Mouse (Mus musculus) embryonic facial prominence, embryonic 13.5 days (tissue): ENCODE measurements around the gene Ttc7b. TPM values are rescaled to one million over a fixed set of nuclear protein-coding genes. Genes with fewer than 3 reads are reported as not detected.

ENCODE experiments used
- ATAC-seq: fragments of 200-750 bp; cut with Nextera tagmentation; 2 replicates; pipeline ENCODE4 v1.8.0; 2017; ENCODE audit warnings: low read depth; ENCODE audit not compliant: insufficient number of reproducible peaks, insufficient read depth, low FRiP score, low TSS enrichment
- H3K27ac ChIP-seq: fragments of 300-500 bp; sonication (generic); 2 replicates; pipeline ENCODE4 v1.5.1; 2015; ENCODE audit warnings: moderate library complexity, mild to moderate bottlenecking, inconsistent platforms
- H3K27me3 ChIP-seq: fragments of 300-500 bp; sonication (generic); 2 replicates; pipeline ENCODE4 v1.6.1; 2015; ENCODE audit warnings: mild to moderate bottlenecking, inconsistent platforms
- H3K36me3 ChIP-seq: fragments of 300-500 bp; sonication (generic); 2 replicates; pipeline ENCODE4 v1.6.1; 2015; ENCODE audit warnings: mild to moderate bottlenecking, inconsistent platforms
- H3K4me1 ChIP-seq: fragments of 300-500 bp; sonication (generic); 2 replicates; pipeline ENCODE4 v1.6.1; 2015; ENCODE audit warnings: inconsistent platforms
- H3K4me2 ChIP-seq: fragments of 300-500 bp; sonication (generic); 2 replicates; pipeline ENCODE4 v1.6.1; 2015; ENCODE audit warnings: moderate library complexity, mild to moderate bottlenecking, inconsistent platforms
- H3K4me3 ChIP-seq: fragments of 300-500 bp; sonication (generic); 2 replicates; pipeline ENCODE4 v1.5.1; 2015; ENCODE audit warnings: mild to moderate bottlenecking, inconsistent platforms
- H3K9ac ChIP-seq: fragments of 300-500 bp; sonication (generic); 2 replicates; pipeline ENCODE4 v1.6.1; 2015; ENCODE audit warnings: mild to moderate bottlenecking, inconsistent platforms
- H3K9me3 ChIP-seq: fragments of 300-500 bp; sonication (generic); 2 replicates; pipeline ENCODE4 v1.6.1; 2016; ENCODE audit warnings: inconsistent platforms
- WGBS: fragments of 180-500 bp; shearing (Covaris S2); methylation state at CpG from one replicate; pipeline ENCODE4 v1.1.7; 2015; ENCODE audit warnings: mixed read lengths; 5-methylcytosine and 5-hydroxymethylcytosine counted together
- polyA plus RNA-seq: library from polyadenylated mRNA; unstranded; fragments of >200 nt; fragmentation: Nextera tagmentation; extraction: Ambion mirVana; gene quantifications from 2 replicates; pipeline ENCODE4 v1.2.1, GENCODE M21; 2015

The Ttc7b gene
- polyA plus RNA-seq, 1 experiment from 2014 or later: 6.0 TPM

DNA sequence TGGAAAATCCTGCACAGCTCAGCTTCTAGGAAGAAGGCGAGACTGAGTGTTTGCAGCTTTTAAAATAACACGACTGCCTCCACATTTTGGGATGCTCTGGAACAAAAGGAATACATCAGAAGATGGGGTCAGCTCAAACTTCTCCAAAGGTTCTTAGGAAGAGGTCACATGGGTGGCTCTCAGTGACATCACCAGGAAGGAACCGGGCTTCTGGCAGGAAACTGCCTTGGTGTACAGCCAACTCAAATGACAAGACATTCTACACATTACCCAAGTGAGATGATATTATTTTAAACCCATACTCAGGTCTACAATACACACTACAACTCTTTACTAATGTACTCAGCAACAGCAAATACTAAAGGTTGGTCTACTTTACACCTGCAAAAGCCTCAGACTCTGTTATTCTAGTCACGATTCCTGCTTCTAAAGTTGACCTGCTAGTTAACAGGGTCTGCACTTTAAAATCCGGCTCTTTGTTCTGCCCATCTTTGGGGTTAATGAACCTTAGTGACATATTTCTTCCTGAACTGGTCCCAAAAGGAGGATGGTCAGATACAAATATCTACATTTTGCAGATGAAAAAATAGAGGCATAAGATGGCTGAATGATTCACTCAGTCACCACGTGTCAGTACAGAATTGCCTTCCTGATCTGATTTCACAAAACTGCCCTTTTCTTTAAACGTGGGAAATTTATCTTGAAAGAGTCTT is 18.0 kb upstream of the Ttc7b start:
- 64% methylated on average over 7 of the region's 7 CpGs for WGBS

DNA sequence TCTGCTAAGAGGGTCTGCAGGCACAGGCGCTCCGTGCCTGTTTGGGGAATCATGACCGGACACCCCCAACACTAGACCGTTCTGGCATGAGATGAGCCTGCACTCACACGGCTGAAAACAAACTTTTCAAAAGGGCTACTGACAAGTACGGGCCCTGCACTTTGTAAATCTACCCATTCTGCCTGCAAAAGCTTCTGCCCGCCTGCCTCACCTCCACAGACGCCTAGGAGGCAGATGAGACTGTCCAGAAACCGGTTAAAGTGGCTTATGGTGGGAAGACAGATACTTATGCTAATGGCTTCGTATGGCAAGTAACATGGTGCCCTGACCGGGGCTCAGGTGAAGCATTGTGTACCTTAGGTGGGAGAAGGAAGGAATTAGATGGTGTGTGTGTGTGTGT is 16.5 kb upstream of the Ttc7b start:
- H3K4me3 ChIP-seq: no peak overlapping the region
- no peaks in the 10 kb centered on the region for H3K9me3 ChIP-seq
- H3K4me2 ChIP-seq: no peak overlapping the region
- H3K4me1 ChIP-seq: peaks cover 5% of the 10 kb centered on the region; the same call in 1 of the 2 replicates
- 68% methylated on average over 11 of the region's 11 CpGs for WGBS
- no peak overlapping the region for H3K27ac ChIP-seq
- no peak for ATAC-seq
- no peaks in the 10 kb centered on the region for H3K27me3 ChIP-seq
- H3K36me3 ChIP-seq: no peaks in the 10 kb centered on the region
- no peak overlapping the region for H3K9ac ChIP-seq

More for the DNA sequence above, 18.0 kb upstream of the Ttc7b start:
- Histone ChIP-seq H3K4me2 (no peak overlapping the region), H3K27ac (no peak overlapping the region), H3K9me3 (no peaks in the 10 kb centered on the region), H3K36me3 (no peaks in the 10 kb centered on the region), H3K4me3 (no peak overlapping the region), H3K27me3 (no peaks in the 10 kb centered on the region), H3K4me1 (peaks cover 5% of the 10 kb centered on the region; the same call in 1 of the 2 replicates), H3K9ac (no peak overlapping the region)
- ATAC-seq: no peak

- Histone ChIP-seq H3K4me2 (no peak overlapping the region), H3K9me3 (no peaks in the 10 kb centered on the region), H3K36me3 (no peaks in the 10 kb centered on the region), H3K4me3 (no peak overlapping the region), H3K27ac (no peak overlapping the region), H3K27me3 (no peaks in the 10 kb centered on the region), H3K9ac (no peak overlapping the region), H3K4me1 (peaks cover 5% of the 10 kb centered on the region; the same call in 1 of the 2 replicates)
- 72% methylated on average over 12 of the region's 12 CpGs for WGBS
- ATAC-seq: no peak
Observed at GRCm38 (mm10) chr12:100535028-100535427, 14.4 kb upstream of the Ttc7b start.

DNA sequence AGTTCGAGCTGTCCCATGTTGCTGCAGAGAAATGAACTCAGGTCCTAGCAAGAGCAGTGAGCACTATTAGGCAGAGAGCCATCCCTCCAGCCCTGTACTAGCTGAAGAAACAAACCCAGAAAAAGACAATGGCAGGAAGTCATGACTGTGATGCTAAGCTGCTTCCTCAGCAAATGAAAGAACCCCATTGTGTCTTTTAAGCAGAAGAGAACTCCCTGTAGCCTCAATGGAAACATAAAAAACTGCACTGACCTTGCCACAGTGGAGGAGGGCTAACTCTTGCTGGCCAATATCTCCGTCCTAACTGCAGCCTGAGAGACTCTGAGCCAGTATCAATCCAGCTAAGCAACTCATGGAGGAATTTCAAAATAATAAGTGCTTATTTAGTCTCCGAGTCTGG is 13.4 kb upstream of the Ttc7b start:
- no peak for ATAC-seq
- Histone ChIP-seq H3K4me2 (no peak overlapping the region), H3K27me3 (no peaks in the 10 kb centered on the region), H3K36me3 (no peaks in the 10 kb centered on the region), H3K9ac (no peak overlapping the region), H3K9me3 (no peaks in the 10 kb centered on the region), H3K4me1 (peaks cover 5% of the 10 kb centered on the region; the same call in 1 of the 2 replicates), H3K4me3 (no peak overlapping the region), H3K27ac (no peak overlapping the region)
- 46% methylated on average over 3 of the region's 3 CpGs for WGBS

- H3K4me3 ChIP-seq: no peak overlapping the region
- H3K4me2 ChIP-seq: no peak overlapping the region
- no peaks in the 10 kb centered on the region for H3K9me3 ChIP-seq
- no peak for ATAC-seq
- H3K4me1 ChIP-seq: peaks cover 5% of the 10 kb centered on the region; the same call in 1 of the 2 replicates
- no peak overlapping the region for H3K27ac ChIP-seq
- 67% methylated on average over 4 of the region's 4 CpGs for WGBS
- H3K27me3 ChIP-seq: no peaks in the 10 kb centered on the region
- no peaks in the 10 kb centered on the region for H3K36me3 ChIP-seq
- H3K9ac ChIP-seq: no peak overlapping the region
Observed at GRCm38 (mm10) chr12:100533209-100533608, 12.6 kb upstream of the Ttc7b start.

GRCm38 (mm10) chr12:100531740-100532139 is 11.1 kb upstream of the Ttc7b start:
- H3K36me3 ChIP-seq: no peaks in the 10 kb centered on the region
- H3K4me1 ChIP-seq: peaks cover 17% of the 10 kb centered on the region
- no peak overlapping the region for H3K9ac ChIP-seq
- H3K4me3 ChIP-seq: no peak overlapping the region
- no peaks in the 10 kb centered on the region for H3K27me3 ChIP-seq
- no peak overlapping the region for H3K4me2 ChIP-seq
- ATAC-seq: no peak
- no peaks in the 10 kb centered on the region for H3K9me3 ChIP-seq
- 75% methylated on average over 1 of the region's 1 CpGs for WGBS
- H3K27ac ChIP-seq: no peak overlapping the region

DNA sequence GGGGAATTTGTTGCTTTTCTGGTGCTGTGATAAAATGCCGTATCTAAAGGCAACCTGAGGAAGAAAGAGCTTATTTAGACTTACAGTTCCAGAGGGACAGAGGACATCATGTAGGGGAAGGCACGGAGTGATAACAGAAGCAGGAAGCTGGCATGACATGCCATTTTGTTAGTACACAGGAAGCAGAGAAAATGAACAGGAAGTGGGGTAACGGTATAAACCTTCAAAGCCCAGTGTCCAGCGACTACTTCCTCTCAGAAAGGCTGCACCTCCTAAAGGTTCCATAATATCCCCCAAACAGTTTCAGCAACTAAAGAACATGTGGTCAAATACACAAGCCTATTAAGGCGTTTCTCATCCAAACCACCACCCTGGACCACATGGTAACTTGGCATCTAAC is 10.2 kb upstream of the Ttc7b start:
- no peak for ATAC-seq
- Histone ChIP-seq H3K27me3 (no peaks in the 10 kb centered on the region), H3K9me3 (no peaks in the 10 kb centered on the region), H3K4me2 (no peak overlapping the region), H3K9ac (no peak overlapping the region), H3K36me3 (no peaks in the 10 kb centered on the region), H3K27ac (no peak overlapping the region), H3K4me1 (peaks cover 17% of the 10 kb centered on the region), H3K4me3 (no peak overlapping the region)
- WGBS: 76% methylated on average over 5 of the region's 5 CpGs

DNA sequence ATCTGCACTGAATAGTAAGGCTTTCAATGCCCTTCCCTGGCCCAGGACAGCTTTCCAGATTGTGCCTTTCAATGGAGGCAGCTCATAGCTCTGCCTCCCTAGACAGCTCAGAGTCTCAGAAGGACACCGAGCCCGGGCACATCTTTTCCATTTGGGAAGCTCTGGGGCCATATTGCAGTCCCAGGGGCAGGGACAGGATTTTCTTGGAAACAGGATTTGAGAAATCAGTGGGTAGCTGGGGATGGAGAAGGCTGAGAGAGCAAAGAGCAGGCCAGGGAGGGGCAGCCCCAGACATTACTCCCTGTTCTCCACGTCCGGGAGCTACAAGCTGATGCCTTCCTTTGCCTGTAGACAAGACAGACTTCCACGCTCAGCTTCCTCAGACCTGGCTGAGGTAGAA is 9.0 kb upstream of the Ttc7b start:
- Histone ChIP-seq H3K27ac (no peak overlapping the region), H3K27me3 (no peaks in the 10 kb centered on the region), H3K9me3 (no peaks in the 10 kb centered on the region), H3K4me2 (no peak overlapping the region), H3K4me3 (no peak overlapping the region), H3K4me1 (peaks cover 17% of the 10 kb centered on the region), H3K9ac (no peak overlapping the region), H3K36me3 (no peaks in the 10 kb centered on the region)
- no peak for ATAC-seq
- 78% methylated on average over 5 of the region's 5 CpGs for WGBS

DNA sequence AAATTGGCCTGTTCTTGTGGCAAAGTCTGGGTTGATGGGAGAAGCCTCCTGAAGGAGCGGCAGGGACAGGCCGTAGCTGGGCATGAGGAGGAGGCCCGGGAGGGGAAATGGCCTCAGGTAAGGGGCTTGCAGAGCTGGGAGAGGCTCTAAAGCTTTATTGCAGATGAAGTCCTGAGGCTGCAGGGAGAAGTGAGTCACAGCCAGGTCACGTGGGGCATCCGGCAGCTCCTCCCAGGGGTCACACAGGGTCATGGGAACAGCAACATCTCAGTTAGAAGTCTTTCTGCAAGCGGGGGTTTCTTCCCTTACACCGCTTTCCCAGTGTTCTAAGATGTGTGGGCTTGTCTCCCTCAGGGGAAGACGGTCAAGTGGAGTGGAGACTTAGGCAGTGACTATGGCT is 8.5 kb upstream of the Ttc7b start:
- Histone ChIP-seq H3K27me3 (no peaks in the 10 kb centered on the region), H3K4me3 (no peak overlapping the region), H3K4me2 (no peak overlapping the region), H3K36me3 (no peaks in the 10 kb centered on the region), H3K9ac (no peak overlapping the region), H3K4me1 (peaks cover 14% of the 10 kb centered on the region), H3K27ac (no peak overlapping the region), H3K9me3 (no peaks in the 10 kb centered on the region)
- no peak for ATAC-seq
- WGBS: 22% methylated on average over 8 of the region's 8 CpGs

- Histone ChIP-seq H3K9ac (no peak overlapping the region), H3K36me3 (no peaks in the 10 kb centered on the region), H3K4me2 (peak overlapping the region; percentile 55; the same call in 1 of the 2 replicates), H3K27ac (no peak overlapping the region), H3K4me3 (no peak overlapping the region), H3K4me1 (peaks cover 12% of the 10 kb centered on the region), H3K27me3 (no peaks in the 10 kb centered on the region), H3K9me3 (no peaks in the 10 kb centered on the region)
- no peak for ATAC-seq
- WGBS: 72% methylated on average over 3 of the region's 3 CpGs
Observed at GRCm38 (mm10) chr12:100528246-100528645, 7.6 kb upstream of the Ttc7b start.

DNA sequence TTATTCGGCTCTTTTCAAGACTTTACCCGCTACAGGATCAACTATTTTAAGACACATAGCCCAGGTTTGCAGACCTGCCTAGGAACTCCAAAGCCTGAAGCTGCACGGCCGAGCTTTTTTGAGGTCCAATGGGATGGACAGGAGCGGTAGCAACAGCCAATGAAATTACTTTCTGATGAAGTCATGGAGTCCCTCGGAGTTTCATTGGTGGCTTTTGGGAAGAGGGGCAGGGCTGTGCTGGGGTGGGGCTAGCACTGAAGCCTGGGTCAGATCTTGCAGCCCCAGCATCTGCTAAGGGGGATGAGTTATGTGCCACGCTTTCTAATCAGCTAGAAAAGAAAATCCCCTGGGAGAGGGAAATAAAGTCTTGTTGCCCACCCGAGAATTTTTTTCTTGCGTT is 7.1 kb upstream of the Ttc7b start:
- ATAC-seq: peak; percentile 91
- peak overlapping the region; percentile 55 for H3K4me2 ChIP-seq

DNA sequence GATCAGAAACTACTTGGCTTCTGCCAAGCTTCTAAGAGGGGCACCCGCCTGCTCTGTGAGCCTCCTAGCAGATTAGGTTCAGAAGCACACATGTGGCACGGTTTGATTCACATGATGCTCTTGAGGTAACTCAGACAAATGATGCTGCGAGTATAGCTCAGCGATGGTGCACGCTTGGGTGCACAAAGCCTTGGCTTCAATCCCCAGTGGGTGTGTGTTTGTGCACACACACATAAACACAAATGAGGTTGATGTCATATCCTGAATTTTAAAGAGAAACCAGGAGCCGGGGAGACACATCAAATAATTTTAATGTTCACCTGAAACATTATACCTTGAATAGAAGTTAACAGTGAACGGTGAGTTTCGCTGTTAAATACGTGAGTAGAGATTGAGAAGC is 6.6 kb upstream of the Ttc7b start:
- Histone ChIP-seq H3K4me2 (peak overlapping the region; percentile 55), H3K4me3 (peak overlapping the region; percentile 19; the same call in 1 of the 2 replicates), H3K9me3 (no peaks in the 10 kb centered on the region), H3K27ac (no peak overlapping the region), H3K36me3 (no peaks in the 10 kb centered on the region), H3K9ac (no peak overlapping the region), H3K4me1 (peaks cover 12% of the 10 kb centered on the region), H3K27me3 (no peaks in the 10 kb centered on the region)
- ATAC-seq: no peak
- 63% methylated on average over 9 of the region's 9 CpGs for WGBS

More for the DNA sequence above, 7.1 kb upstream of the Ttc7b start:
- H3K4me3 ChIP-seq: peak overlapping the region; percentile 19; the same call in 1 of the 2 replicates
- no peaks in the 10 kb centered on the region for H3K27me3 ChIP-seq
- H3K9me3 ChIP-seq: no peaks in the 10 kb centered on the region
- no peak overlapping the region for H3K27ac ChIP-seq
- H3K36me3 ChIP-seq: no peaks in the 10 kb centered on the region
- H3K4me1 ChIP-seq: peaks cover 12% of the 10 kb centered on the region
- 9% methylated on average over 9 of the region's 9 CpGs for WGBS
- no peak overlapping the region for H3K9ac ChIP-seq
